ENCODE assay signal across 28 mouse cellular contexts in genomic region chr2:73002451-73002850, GRCm38 (mm10). TPM values are rescaled to one million over a fixed set of nuclear protein-coding genes. Genes with fewer than 3 reads are reported as not detected.
A peak's percentile ranks its signal among the peaks of the same experiment; 100 is the strongest.
DNase-seq lines count a peak whose midpoint lies in the region; ATAC-seq and TF ChIP-seq lines count a peak whose summit lies in the region.
"Had no signal": no experiment of that assay in that cellular context is flagged by ENCODE, and none has a peak within 500 bp of the region (broad histone marks: within the 10 kb centered on the region; RNA-seq: fewer than 3 reads in every experiment).

No protein-coding gene starts in this region.

- peak; percentile 63 for ATAC-seq in liver, embryonic 13.5 days (ENCODE audit: low read depth)
- no peak for ATAC-seq in hindbrain, embryonic 12.5 days (ENCODE audit: low FRiP score)
- ATAC-seq: forebrain, embryonic 15.5 days; intestine, embryonic 15.5 days had no signal

- no peak overlapping the region for H3K9ac ChIP-seq in heart, adult 2 months (ENCODE audit: low read depth, low read length)
- 0 out of 2 replicates have a peak overlapping the region, but pooled peaks have one; percentile 2 for H3K9ac ChIP-seq in liver, embryonic 13.5 days
- H3K9ac ChIP-seq in hindbrain, embryonic 12.5 days = no peak overlapping the region
- H3K9ac ChIP-seq: forebrain, embryonic 15.5 days; heart, embryonic 12.5 days; hindbrain, embryonic 14.5 days; intestine, embryonic 15.5 days; kidney, embryonic 15.5 days; limb, embryonic 15.5 days; stomach, embryonic 15.5 days had no signal

- no peak for TF ChIP-seq POLR2A in heart, adult 2 months (IDR thresholded peaks at IDR 0.05; ENCODE audit: insufficient read depth, low read depth, low read length)
- no peak for TF ChIP-seq POLR2A in spleen, adult 2 months (IDR thresholded peaks at IDR 0.05; ENCODE audit: low read depth, low read length)

- H3K27ac ChIP-seq in heart, adult 2 months = peak overlapping the region; percentile 47
- H3K27ac ChIP-seq in spleen, adult 2 months (ENCODE audit: insufficient read depth, low read length) = peak overlapping the region; percentile 33; the same call in 1 of the 2 replicates
- peak overlapping the region; percentile 95 for H3K27ac ChIP-seq in liver, embryonic 13.5 days
- no peak overlapping the region for H3K27ac ChIP-seq in hindbrain, embryonic 12.5 days
- H3K27ac ChIP-seq: hindbrain, embryonic 14.5 days had no signal

- H3K4me1 ChIP-seq in heart, adult 2 months (ENCODE audit: control insufficient read depth, insufficient read depth, low read length) = peaks cover 18% of the 10 kb centered on the region
- peaks cover 25% of the 10 kb centered on the region for H3K4me1 ChIP-seq in spleen, adult 2 months (ENCODE audit: control insufficient read depth, insufficient read depth, insufficient read length)
- peaks cover 73% of the 10 kb centered on the region for H3K4me1 ChIP-seq in liver, embryonic 13.5 days (replicated peaks)
- peaks cover 22% of the 10 kb centered on the region for H3K4me1 ChIP-seq in hindbrain, embryonic 12.5 days

- no peak for TF ChIP-seq EP300 in heart, adult 2 months (IDR thresholded peaks at IDR 0.05; ENCODE audit: insufficient read depth, low read depth, low read length)

- intact Hi-C loops in heart, adult 2 months (cut with DNase I) = loop anchor here (2.0 to 5.0 kb wide), 2 partner anchors 22 to 45 kb away; partner anchors contain the start of gene Sp3

- H3K36me3 ChIP-seq in heart, adult 2 months (ENCODE audit: control insufficient read depth, insufficient read depth, low read length) = peaks cover 2% of the 10 kb centered on the region
- no peaks in the 10 kb centered on the region for H3K36me3 ChIP-seq in spleen, adult 2 months (ENCODE audit: control insufficient read depth, insufficient read depth, low read length)
- H3K36me3 ChIP-seq in liver, embryonic 13.5 days = no peaks in the 10 kb centered on the region
- H3K36me3 ChIP-seq in hindbrain, embryonic 12.5 days = no peaks in the 10 kb centered on the region
- H3K36me3 ChIP-seq: forebrain, embryonic 15.5 days; heart, embryonic 12.5 days; intestine, embryonic 15.5 days; kidney, embryonic 15.5 days; limb, embryonic 15.5 days; stomach, embryonic 15.5 days had no signal

- H3K4me3 ChIP-seq in heart, adult 2 months = no peak overlapping the region
- no peak overlapping the region for H3K4me3 ChIP-seq in spleen, adult 2 months (ENCODE audit: extremely low read depth, insufficient read depth, insufficient read length)
- no peak overlapping the region for H3K4me3 ChIP-seq in liver, embryonic 13.5 days (replicated peaks)
- H3K4me3 ChIP-seq in hindbrain, embryonic 12.5 days = no peak overlapping the region
- H3K4me3 ChIP-seq: forebrain, embryonic 15.5 days; heart, embryonic 12.5 days; intestine, embryonic 15.5 days; kidney, embryonic 15.5 days; limb, embryonic 15.5 days; myocyte; stomach, embryonic 15.5 days had no signal

- no peak for DNase-seq in heart, adult 2 months
- DNase-seq in heart, adult 18-20 months = no peak
- DNase-seq in spleen, adult 2 months (ENCODE audit: low read depth in 1 of 2, low spot score in 2 of 2) = no peak
- DNase-seq in spleen, postnatal 14 days (ENCODE audit: low spot score in 2 of 2) = no peak
- DNase-seq in liver, embryonic 13.5 days = no peak
- no peak for DNase-seq in thymus, postnatal 36 days
- DNase-seq in adrenal gland, postnatal 14 days = no peak
- DNase-seq: cerebellum, adult 9-10 months; midbrain, embryonic 14.5 days; right cerebral cortex, postnatal 14 days had no signal

- no peak for TF ChIP-seq CTCF in heart, adult 2 months (IDR thresholded peaks at IDR 0.05)
- no peak for TF ChIP-seq CTCF in spleen, adult 2 months (IDR thresholded peaks at IDR 0.05; ENCODE audit: extremely low read depth, insufficient read depth, insufficient read length, insufficient replicate concordance)

- H3K4me2 ChIP-seq in liver, embryonic 13.5 days = peak overlapping the region; percentile 61
- H3K4me2 ChIP-seq in hindbrain, embryonic 12.5 days (replicated peaks) = no peak overlapping the region
- H3K4me2 ChIP-seq: forebrain, embryonic 15.5 days had no signal

- H3K9me3 ChIP-seq in liver, embryonic 13.5 days (replicated peaks) = no peaks in the 10 kb centered on the region
- no peaks in the 10 kb centered on the region for H3K9me3 ChIP-seq in hindbrain, embryonic 12.5 days (replicated peaks)
- H3K9me3 ChIP-seq: forebrain, embryonic 15.5 days; heart, embryonic 12.5 days; intestine, embryonic 15.5 days; kidney, embryonic 15.5 days; limb, embryonic 15.5 days; megakaryocyte, embryonic 14.5 days; stomach, embryonic 15.5 days had no signal

- H3K27me3 ChIP-seq in heart, adult 2 months (ENCODE audit: control insufficient read depth, insufficient read depth, low read length) = no peaks in the 10 kb centered on the region
- H3K27me3 ChIP-seq in spleen, adult 2 months (ENCODE audit: control insufficient read depth, insufficient read depth, low read length) = no peaks in the 10 kb centered on the region
- H3K27me3 ChIP-seq in liver, embryonic 13.5 days = no peaks in the 10 kb centered on the region
- no peaks in the 10 kb centered on the region for H3K27me3 ChIP-seq in hindbrain, embryonic 12.5 days
- H3K27me3 ChIP-seq: forebrain, embryonic 15.5 days; heart, embryonic 12.5 days; intestine, embryonic 15.5 days; kidney, embryonic 15.5 days; limb, embryonic 15.5 days; megakaryocyte, embryonic 14.5 days; stomach, embryonic 15.5 days had no signal

- no peaks in the 10 kb centered on the region for H3K79me2 ChIP-seq in heart, adult 2 months (replicated peaks; ENCODE audit: control insufficient read depth, insufficient read depth, low read length)

- 66% methylated on average over 6 of the region's 6 CpGs for WGBS in heart, adult 2 months
- 41% methylated on average over 6 of the region's 6 CpGs for WGBS in spleen, adult 2 months
- 42% methylated on average over 6 of the region's 6 CpGs for WGBS in liver, embryonic 13.5 days (ENCODE audit: insufficient replicate concordance)
- WGBS in hindbrain, embryonic 12.5 days = 88% methylated on average over 6 of the region's 6 CpGs

RNA-seq across cellular contexts. Expression of gene Gm11084, which starts 15.9 kb away (rescaled TPM):
- total RNA-seq in heart, adult 2 months (2021) = not detected
- polyA plus RNA-seq in heart, adult 2 months (2012; rRNA removed) = not detected in 2 replicates
- not detected for total RNA-seq in heart, adult 18-20 months (2021)
- not detected in 2 replicates for polyA plus RNA-seq in spleen, adult 2 months (2012; rRNA removed)
- not detected in 2 replicates for polyA plus RNA-seq in liver, embryonic 13.5 days (2015; fragmentation: Nextera tagmentation; extraction: Ambion mirVana)
- total RNA-seq in adrenal gland, postnatal 14 days (2021) = not detected in 2 replicates
- not detected in 2 replicates for polyA plus RNA-seq in hindbrain, embryonic 12.5 days (2016; fragmentation: Nextera tagmentation; extraction: Ambion mirVana)
- total RNA-seq: adrenal gland, adult 18-20 months; common myeloid progenitor, adult 5-6 weeks; gastrocnemius, postnatal 4 days; layer of hippocampus, adult 18-20 months; layer of hippocampus, postnatal 25 days; left cerebral cortex, postnatal 14 days; neutrophil, adult 5-6 weeks had no signal
- polyA plus RNA-seq: embryonic facial prominence, embryonic 11.5 days; forebrain, embryonic 15.5 days; heart, embryonic 12.5 days; hindbrain, embryonic 14.5 days; intestine, embryonic 15.5 days; kidney, embryonic 15.5 days; limb, embryonic 15.5 days; midbrain, embryonic 14.5 days; myocyte; stomach, embryonic 15.5 days had no signal

RNA-seq across cellular contexts. Expression of gene Sp3, which starts 22.2 kb away (rescaled TPM):
- 10 to 100 TPM; 29.6 to 33.6 TPM for total RNA-seq in heart, adult 2 months (2021)
- 11.1 and 21.8 TPM in 2 replicates for polyA plus RNA-seq in heart, adult 2 months (2012; rRNA removed)
- total RNA-seq in heart, adult 18-20 months (2021) = 10 to 100 TPM; 27.9 to 32.9 TPM
- 9.4 and 11.0 TPM in 2 replicates for polyA plus RNA-seq in spleen, adult 2 months (2012; rRNA removed)
- polyA plus RNA-seq in liver, embryonic 13.5 days (2015; fragmentation: Nextera tagmentation; extraction: Ambion mirVana) = 29.6 and 37.6 TPM in 2 replicates
- total RNA-seq in adrenal gland, postnatal 14 days (2021) = 58.9 and 65.9 TPM in 2 replicates
- polyA plus RNA-seq in hindbrain, embryonic 12.5 days (2016; fragmentation: Nextera tagmentation; extraction: Ambion mirVana) = 66.3 and 69.0 TPM in 2 replicates
